Mouse (Mus musculus): ENCODE data around the gene Kmt5c.
"Not testable (repeated sequence)": the region's sequence is repeated elsewhere in the genome, so short reads cannot be mapped to it uniquely, and the experiment has no call there.

The Kmt5c gene

GRCm38 (mm10) chr7:4792278-4793212 is 52.6 kb downstream of the Kmt5c start, which contains the start of gene Rpl28:
Rpl28 (plus strand) TSS chr7:4792874.
- DNase-seq = peak; percentile 94

- DNase-seq = not testable (repeated sequence)
Measured at GRCm38 (mm10) chr7:4793248-4793647, 53.3 kb downstream of the Kmt5c start.

- DNase-seq = no peak
Measured at GRCm38 (mm10) chr7:4793674-4794073, 53.8 kb downstream of the Kmt5c start.

- DNase-seq = no peak
Measured at GRCm38 (mm10) chr7:4794631-4795168, 54.8 kb downstream of the Kmt5c start.

DNA sequence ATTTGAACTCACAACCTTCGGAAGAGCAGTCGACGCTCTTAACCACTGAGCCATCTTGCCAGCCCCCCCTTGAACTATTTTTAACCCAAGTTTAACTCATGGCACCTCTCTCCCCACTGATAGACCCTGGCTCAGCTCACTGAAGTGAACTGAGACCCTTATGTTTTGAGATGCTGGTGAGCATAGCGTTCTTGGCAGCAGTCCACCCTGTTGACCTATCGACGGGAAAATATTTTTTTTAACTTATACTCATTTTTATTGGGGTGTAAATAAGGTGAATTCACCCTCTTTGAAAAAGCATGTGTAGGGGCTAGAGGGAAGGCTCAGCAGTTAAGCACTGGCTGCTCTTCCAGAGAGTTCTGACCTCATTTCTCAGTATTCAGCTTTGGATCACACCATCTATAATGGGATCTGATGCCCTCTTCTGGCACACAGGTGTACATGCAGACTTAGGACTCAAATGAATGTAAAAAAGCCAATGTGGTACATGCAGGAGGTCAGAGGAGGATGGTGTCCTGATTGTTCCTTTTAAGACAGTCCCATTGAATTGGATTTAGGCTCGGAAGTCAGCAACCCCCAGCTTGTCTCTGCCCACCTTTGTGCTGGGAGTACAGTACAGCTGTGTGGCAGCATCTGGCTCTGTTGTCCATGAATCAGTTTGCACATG is 56.0 kb downstream of the Kmt5c start:
- no peak for DNase-seq

Data from right cerebral cortex, postnatal 14 days (tissue).